Comparison of ENCODE assay signal across 27 mouse cellular contexts in genomic region chr3:124755693-124756435, GRCm38 (mm10).
"Had no signal": no experiment of that assay in that cellular context is flagged by ENCODE, and none has a peak within 500 bp of the region (broad histone marks: within the 10 kb centered on the region; RNA-seq: fewer than 3 reads in every experiment).

No protein-coding gene starts in this region.

- H3K27ac ChIP-seq: heart, adult 2 months; heart, embryonic 13.5 days; heart, embryonic 15.5 days; hindbrain, embryonic 13.5 days; hindbrain, embryonic 15.5 days; hindbrain, postnatal 0 days; kidney, embryonic 15.5 days; kidney, postnatal 0 days; limb, embryonic 13.5 days; limb, embryonic 15.5 days; liver, embryonic 12.5 days; liver, embryonic 14.5 days had no signal

- H3K4me3 ChIP-seq: heart, adult 2 months; heart, embryonic 13.5 days; heart, embryonic 15.5 days; hindbrain, embryonic 13.5 days; hindbrain, embryonic 15.5 days; kidney, embryonic 15.5 days; limb, embryonic 13.5 days; limb, embryonic 15.5 days; liver, embryonic 12.5 days had no signal

- H3K9me3 ChIP-seq: heart, embryonic 13.5 days; heart, embryonic 15.5 days; hindbrain, embryonic 13.5 days; hindbrain, embryonic 15.5 days; kidney, embryonic 15.5 days; limb, embryonic 13.5 days; limb, embryonic 15.5 days; liver, embryonic 12.5 days had no signal

- H3K4me2 ChIP-seq: heart, embryonic 11.5 days; heart, embryonic 13.5 days; heart, embryonic 15.5 days; hindbrain, embryonic 13.5 days; hindbrain, embryonic 15.5 days; kidney, embryonic 15.5 days; limb, embryonic 13.5 days; limb, embryonic 15.5 days; liver, embryonic 12.5 days had no signal

- ATAC-seq: hindbrain, postnatal 0 days; intestine, embryonic 16.5 days; liver, embryonic 12.5 days had no signal

- H3K36me3 ChIP-seq: heart, embryonic 13.5 days; heart, embryonic 15.5 days; hindbrain, embryonic 13.5 days; hindbrain, embryonic 15.5 days; kidney, embryonic 15.5 days; limb, embryonic 13.5 days; limb, embryonic 15.5 days; liver, embryonic 12.5 days had no signal

- H3K4me1 ChIP-seq: heart, embryonic 13.5 days; heart, embryonic 15.5 days; hindbrain, embryonic 13.5 days; hindbrain, embryonic 15.5 days; kidney, embryonic 15.5 days; limb, embryonic 13.5 days; limb, embryonic 15.5 days; liver, embryonic 12.5 days had no signal

- DNase-seq: gastrocnemius, postnatal 14 days; gastrocnemius, postnatal 36 days; heart, adult 11 months; heart, adult 2 months; heart, postnatal 14 days; heart, postnatal 36 days; kidney, adult 11 months; kidney, adult 2 months; kidney, adult 9 months; kidney, postnatal 14 days; kidney, postnatal 36 days; layer of hippocampus, adult 9-11 months; layer of hippocampus, postnatal 36 days; left cerebral cortex, postnatal 4 days had no signal

- H3K27me3 ChIP-seq: heart, embryonic 13.5 days; heart, embryonic 15.5 days; hindbrain, embryonic 13.5 days; hindbrain, embryonic 15.5 days; kidney, embryonic 15.5 days; limb, embryonic 13.5 days; limb, embryonic 15.5 days; liver, embryonic 12.5 days had no signal

- H3K9ac ChIP-seq: heart, embryonic 13.5 days; heart, embryonic 15.5 days; hindbrain, embryonic 13.5 days; hindbrain, embryonic 15.5 days; kidney, embryonic 15.5 days; limb, embryonic 13.5 days; limb, embryonic 15.5 days; liver, embryonic 12.5 days; liver, embryonic 14.5 days had no signal
